Mouse (Mus musculus) forebrain, embryonic 16.5 days (tissue): ENCODE measurements around the gene Rlbp1. TPM values are rescaled to one million over a fixed set of nuclear protein-coding genes. Genes with fewer than 3 reads are reported as not detected.

Experiments
- ATAC-seq: fragments of 200-750 bp; cut with Nextera tagmentation; 2 replicates; pipeline ENCODE4 v1.8.0; 2017; ENCODE audit warnings: mild to moderate bottlenecking, moderate library complexity
- H3K27ac ChIP-seq: fragments of 300-500 bp; sonication (generic); 2 replicates; pipeline ENCODE4 v1.5.1; 2014; ENCODE audit warnings: low read length, control low read depth
- H3K27me3 ChIP-seq: fragments of 300-500 bp; sonication (generic); replicated peaks from 2 replicates; pipeline ENCODE4 v1.6.1; 2014; ENCODE audit warnings: low read length; ENCODE audit not compliant: control insufficient read depth, insufficient read depth
- H3K36me3 ChIP-seq: fragments of 300-500 bp; sonication (generic); 2 replicates; pipeline ENCODE4 v1.6.1; 2014; ENCODE audit not compliant: control insufficient read depth, insufficient read depth
- H3K4me1 ChIP-seq: fragments of 300-500 bp; sonication (generic); replicated peaks from 2 replicates; pipeline ENCODE4 v1.6.1; 2014; ENCODE audit warnings: low read length; ENCODE audit not compliant: control insufficient read depth, insufficient read depth
- H3K4me2 ChIP-seq: fragments of 300-500 bp; sonication (generic); 2 replicates; pipeline ENCODE4 v1.6.1; 2014; ENCODE audit warnings: mild to moderate bottlenecking, low read length, control low read depth
- H3K4me3 ChIP-seq: fragments of 300-500 bp; sonication (generic); replicated peaks from 2 replicates; pipeline ENCODE4 v1.5.1; 2014; ENCODE audit warnings: mild to moderate bottlenecking, low read length, control low read depth
- H3K9ac ChIP-seq: fragments of 300-500 bp; sonication (generic); replicated peaks from 2 replicates; pipeline ENCODE4 v1.6.1; 2014; ENCODE audit warnings: low read depth, low read length, control low read depth
- H3K9me3 ChIP-seq: fragments of 300-500 bp; sonication (generic); 2 replicates; pipeline ENCODE4 v1.6.1; 2016; ENCODE audit warnings: low read length; ENCODE audit not compliant: control insufficient read depth
- WGBS: fragments of 180-500 bp; shearing (Covaris S2); extraction: QIAGEN DNeasy Blood & Tissue Kit; methylation state at CpG from one replicate; pipeline ENCODE4 v1.1.7; 2014; 5-methylcytosine and 5-hydroxymethylcytosine counted together
- polyA plus RNA-seq: library from polyadenylated mRNA; unstranded; fragments of >200 nt; fragmentation: Nextera tagmentation; extraction: Ambion mirVana; gene quantifications from 2 replicates; pipeline ENCODE4 v1.2.1, GENCODE M21; 2015

Rlbp1 gene
- polyA plus RNA-seq, 1 experiment from 2014 or later = 71.6 TPM

- H3K9ac ChIP-seq = no peak overlapping the region
- H3K4me2 ChIP-seq = no peak overlapping the region
- H3K9me3 ChIP-seq = no peaks in the 10 kb centered on the region
- no peak for ATAC-seq
- H3K4me3 ChIP-seq = no peak overlapping the region
- H3K27ac ChIP-seq = no peak overlapping the region
- peaks cover 4% of the 10 kb centered on the region for H3K4me1 ChIP-seq
- WGBS = 89% methylated on average over 10 of the region's 10 CpGs
- H3K27me3 ChIP-seq = no peaks in the 10 kb centered on the region
- H3K36me3 ChIP-seq = no peaks in the 10 kb centered on the region
Measured at GRCm38 (mm10) chr7:79397446-79397963, 10.7 kb upstream of the Rlbp1 start.

- ATAC-seq = no peak
- no peak overlapping the region for H3K4me3 ChIP-seq
- no peaks in the 10 kb centered on the region for H3K27me3 ChIP-seq
- no peaks in the 10 kb centered on the region for H3K9me3 ChIP-seq
- H3K27ac ChIP-seq = no peak overlapping the region
- H3K4me2 ChIP-seq = no peak overlapping the region
- H3K4me1 ChIP-seq = peaks cover 8% of the 10 kb centered on the region
- no peaks in the 10 kb centered on the region for H3K36me3 ChIP-seq
- H3K9ac ChIP-seq = no peak overlapping the region
- 82% methylated on average over 7 of the region's 7 CpGs for WGBS
Measured at GRCm38 (mm10) chr7:79395186-79395585, 8.3 kb upstream of the Rlbp1 start.

DNA sequence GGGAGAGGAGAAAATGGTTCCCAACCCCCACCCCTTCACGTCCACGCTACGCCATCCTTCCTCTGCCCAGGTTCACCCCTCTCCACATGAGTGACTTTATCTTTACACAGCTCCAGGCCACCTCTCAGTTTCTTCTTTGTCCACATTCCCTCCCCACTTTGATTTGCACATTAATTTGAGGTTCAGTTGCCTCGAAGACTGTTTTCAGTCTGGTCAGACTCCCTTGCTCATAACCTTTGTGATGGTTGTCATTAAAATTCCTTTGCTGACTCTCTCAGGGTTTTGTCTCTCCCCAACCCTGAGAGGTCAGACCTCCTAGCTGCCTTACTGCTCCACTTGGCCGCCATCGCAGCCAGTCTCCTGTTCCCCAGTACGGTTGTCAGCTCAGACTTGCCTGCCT lies 7.8 kb upstream of the Rlbp1 start:
- Histone ChIP-seq H3K9ac (no peak overlapping the region), H3K4me3 (no peak overlapping the region), H3K27me3 (no peaks in the 10 kb centered on the region), H3K9me3 (no peaks in the 10 kb centered on the region), H3K27ac (no peak overlapping the region), H3K4me2 (no peak overlapping the region), H3K36me3 (no peaks in the 10 kb centered on the region), H3K4me1 (peaks cover 8% of the 10 kb centered on the region)
- WGBS = 63% methylated on average over 7 of the region's 7 CpGs
- ATAC-seq = no peak

GRCm38 (mm10) chr7:79393924-79394323 lies 7.1 kb upstream of the Rlbp1 start:
- Histone ChIP-seq H3K27me3 (no peaks in the 10 kb centered on the region), H3K4me1 (peaks cover 8% of the 10 kb centered on the region), H3K36me3 (no peaks in the 10 kb centered on the region), H3K9me3 (no peaks in the 10 kb centered on the region), H3K4me3 (no peak overlapping the region), H3K4me2 (no peak overlapping the region), H3K9ac (no peak overlapping the region), H3K27ac (no peak overlapping the region)
- ATAC-seq = no peak
- 95% methylated on average over 7 of the region's 7 CpGs for WGBS

GRCm38 (mm10) chr7:79392860-79393513 lies 6.1 kb upstream of the Rlbp1 start:
- H3K4me2 ChIP-seq = peak overlapping the region; percentile 97
- no peaks in the 10 kb centered on the region for H3K36me3 ChIP-seq
- 59% methylated on average over 9 of the region's 9 CpGs for WGBS
- H3K4me1 ChIP-seq = peaks cover 8% of the 10 kb centered on the region
- H3K27ac ChIP-seq = no peak overlapping the region
- no peak overlapping the region for H3K9ac ChIP-seq
- H3K9me3 ChIP-seq = no peaks in the 10 kb centered on the region
- peak overlapping the region; percentile 13 for H3K4me3 ChIP-seq
- no peaks in the 10 kb centered on the region for H3K27me3 ChIP-seq
- no peak for ATAC-seq

- peak within 1 kb of the TSS; percentile 71 for H3K9ac ChIP-seq
- under 1% methylated on average over 44 of the region's 44 CpGs for WGBS
- peak; percentile 97 for ATAC-seq
Measured at GRCm38 (mm10) chr7:79391883-79392649, 5.2 kb upstream of the Rlbp1 start, which contains the start of gene Fanci. Gene Fanci, plus strand, starts transcription at chr7:79391929.

GRCm38 (mm10) chr7:79391471-79391870 lies 4.6 kb upstream of the Rlbp1 start:
- Histone ChIP-seq H3K9ac (peak overlapping the region; percentile 71), H3K4me3 (peak overlapping the region; percentile 70), H3K27ac (peak overlapping the region; percentile 90), H3K4me1 (peaks cover 16% of the 10 kb centered on the region), H3K36me3 (no peaks in the 10 kb centered on the region), H3K4me2 (peak overlapping the region; percentile 97), H3K9me3 (no peaks in the 10 kb centered on the region), H3K27me3 (no peaks in the 10 kb centered on the region)
- WGBS = 9% methylated on average over 3 of the region's 3 CpGs
- ATAC-seq = peak; percentile 5

More at GRCm38 (mm10) chr7:79391883-79392649, 5.2 kb upstream of the Rlbp1 start, which contains the start of gene Fanci:
- H3K4me3 ChIP-seq = peak within 1 kb of the TSS; percentile 70
- H3K9me3 ChIP-seq = no peaks in the 10 kb centered on the region
- peaks cover 11% of the 10 kb centered on the region for H3K4me1 ChIP-seq
- H3K27ac ChIP-seq = peak within 1 kb of the TSS; percentile 90
- H3K36me3 ChIP-seq = no peaks in the 10 kb centered on the region
- H3K27me3 ChIP-seq = no peaks in the 10 kb centered on the region
- peak within 1 kb of the TSS; percentile 97 for H3K4me2 ChIP-seq

- WGBS = 55% methylated on average over 5 of the region's 5 CpGs
- no peaks in the 10 kb centered on the region for H3K36me3 ChIP-seq
Measured at GRCm38 (mm10) chr7:79390141-79390708, 3.4 kb upstream of the Rlbp1 start.

GRCm38 (mm10) chr7:79388671-79389206 lies 1.9 kb upstream of the Rlbp1 start:
- 56% methylated on average over 7 of the region's 7 CpGs for WGBS
- no peak for ATAC-seq
- H3K4me2 ChIP-seq = no peak overlapping the region
- H3K9me3 ChIP-seq = no peaks in the 10 kb centered on the region
- peaks cover 17% of the 10 kb centered on the region for H3K4me1 ChIP-seq
- no peaks in the 10 kb centered on the region for H3K36me3 ChIP-seq
- H3K27ac ChIP-seq = no peak overlapping the region
- no peak overlapping the region for H3K4me3 ChIP-seq
- no peaks in the 10 kb centered on the region for H3K27me3 ChIP-seq
- H3K9ac ChIP-seq = no peak overlapping the region

More at GRCm38 (mm10) chr7:79390141-79390708, 3.4 kb upstream of the Rlbp1 start:
- H3K27me3 ChIP-seq = no peaks in the 10 kb centered on the region
- no peak overlapping the region for H3K4me2 ChIP-seq
- H3K9me3 ChIP-seq = no peaks in the 10 kb centered on the region
- no peak overlapping the region for H3K4me3 ChIP-seq
- no peak overlapping the region for H3K9ac ChIP-seq
- H3K4me1 ChIP-seq = peaks cover 17% of the 10 kb centered on the region
- ATAC-seq = no peak
- no peak overlapping the region for H3K27ac ChIP-seq
